Mouse (Mus musculus) kidney, postnatal 36 days (tissue): ENCODE results near the gene Rdh9.
"Not testable (repeated sequence)": the region's sequence is repeated elsewhere in the genome, so short reads cannot be mapped to it uniquely, and the experiment has no call there.

Experiments
- DNase-seq, 2 experiments: peaks; one replicate each; pipeline ENCODE4 v3.0.0; 2021 to 2022; ENCODE audit warnings: mixed read lengths in 2 of 2

The Rdh9 gene

DNA sequence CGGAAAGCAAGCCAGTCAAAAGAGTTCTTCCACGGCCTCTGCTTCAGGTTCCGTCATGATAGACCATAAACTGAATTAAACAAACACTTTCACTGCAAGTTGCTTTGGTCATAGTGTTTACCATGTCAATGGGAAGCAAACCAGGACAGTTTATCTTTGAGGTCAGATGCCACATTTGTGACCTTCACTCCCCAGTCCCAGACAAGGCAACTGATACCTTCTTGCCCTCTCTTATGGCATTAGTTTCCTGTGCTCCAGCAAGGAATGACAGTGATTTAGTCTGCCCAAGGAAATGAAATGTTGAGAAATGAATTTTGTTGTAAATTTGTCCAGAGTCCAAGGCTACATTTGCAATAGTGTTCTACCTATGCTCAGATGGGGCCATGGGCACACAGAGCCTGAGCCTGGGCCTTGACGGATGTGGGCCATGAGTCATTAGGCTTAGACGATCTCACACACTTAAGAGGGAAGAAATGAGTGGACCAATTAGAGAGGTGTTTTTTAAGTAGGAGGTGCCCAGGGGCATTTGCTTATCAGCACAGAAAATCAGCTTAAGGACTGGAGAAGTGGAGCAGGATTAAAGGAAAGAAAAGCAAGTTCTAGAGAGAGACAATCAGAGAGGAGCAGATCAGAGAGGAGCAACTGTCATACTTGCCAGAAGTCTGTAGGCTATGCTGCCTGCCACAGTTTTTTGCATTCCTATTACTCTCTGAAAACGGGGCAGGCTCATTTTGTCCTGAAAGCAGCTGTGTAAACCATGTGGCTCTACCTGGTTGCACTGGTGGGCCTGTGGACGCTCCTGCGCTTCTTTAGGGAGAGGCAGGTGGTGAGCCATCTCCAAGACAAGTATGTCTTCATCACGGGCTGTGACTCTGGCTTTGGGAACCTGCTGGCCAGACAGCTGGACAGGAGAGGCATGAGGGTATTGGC lies 16.7 kb upstream of the Rdh9 start, which contains the start of the genes Rdh1 and Rdh16f1:
Gene Rdh1, plus strand, starts transcription at position 541 of the 930 bp plus-strand sequence.
Gene Rdh16f1, plus strand, starts transcription at position 607 of the 930 bp plus-strand sequence.
- no peak for DNase-seq

GRCm38 (mm10) chr10:127762926-127763325 lies 13.3 kb upstream of the Rdh9 start:
- DNase-seq, result not testable (repeated sequence)

DNA sequence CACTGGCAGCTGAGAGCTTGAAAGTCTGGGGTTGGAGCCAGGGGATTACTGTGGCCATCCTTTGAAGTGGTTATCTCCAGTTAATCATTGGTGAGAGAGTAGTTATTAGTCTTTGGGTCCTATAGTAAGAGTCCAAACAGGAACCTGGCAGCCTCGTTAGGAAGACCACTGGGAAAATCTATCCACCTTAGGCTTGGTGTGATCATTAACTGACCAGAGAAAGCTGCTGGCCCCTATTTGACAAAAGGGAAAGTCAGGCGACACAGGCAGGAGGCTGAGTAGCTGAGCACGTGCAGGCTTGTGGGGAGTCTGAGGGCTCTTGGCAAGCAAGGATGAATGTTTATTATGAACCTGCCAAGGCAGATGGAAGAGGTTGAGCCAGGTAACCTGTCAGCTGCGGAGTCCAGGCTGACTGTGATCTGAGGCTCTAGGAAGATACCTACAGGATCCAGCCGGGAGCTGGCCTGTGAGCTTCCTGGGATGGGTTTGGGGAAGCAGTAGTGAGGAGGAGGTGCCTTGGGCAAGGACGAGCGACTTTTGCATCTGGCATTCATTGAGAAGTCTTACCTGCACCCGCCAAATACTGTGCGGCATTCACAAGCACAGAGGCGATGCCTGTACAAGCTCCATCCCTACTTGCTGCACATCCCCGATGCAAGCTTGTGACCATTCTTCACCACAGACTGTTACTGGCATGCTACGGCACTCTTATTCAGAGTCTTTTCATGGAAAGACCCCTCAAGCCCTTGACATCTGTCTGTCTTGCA lies 12.1 kb upstream of the Rdh9 start:
- peak; percentile 70 to 85 for DNase-seq

DNA sequence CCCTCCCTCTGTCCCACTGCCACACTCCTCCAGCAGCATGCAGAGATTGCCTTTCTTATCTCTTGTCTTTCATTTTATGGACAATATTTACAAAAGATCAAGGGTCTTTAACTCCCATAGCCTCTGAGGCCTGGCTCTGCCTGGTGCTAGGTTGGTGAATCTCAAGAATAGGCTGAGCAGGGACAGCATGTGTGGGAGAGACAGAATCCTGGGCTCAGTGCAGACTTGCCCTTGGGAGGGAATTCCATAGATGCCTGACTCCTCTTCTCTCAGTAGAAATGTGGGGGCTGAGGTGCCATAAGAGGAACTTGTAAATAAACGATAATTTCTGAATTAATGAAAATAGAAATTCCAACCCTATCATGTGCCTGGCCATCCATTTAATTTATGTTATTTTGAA lies 9.6 kb upstream of the Rdh9 start:
- DNase-seq, result no peak

DNA sequence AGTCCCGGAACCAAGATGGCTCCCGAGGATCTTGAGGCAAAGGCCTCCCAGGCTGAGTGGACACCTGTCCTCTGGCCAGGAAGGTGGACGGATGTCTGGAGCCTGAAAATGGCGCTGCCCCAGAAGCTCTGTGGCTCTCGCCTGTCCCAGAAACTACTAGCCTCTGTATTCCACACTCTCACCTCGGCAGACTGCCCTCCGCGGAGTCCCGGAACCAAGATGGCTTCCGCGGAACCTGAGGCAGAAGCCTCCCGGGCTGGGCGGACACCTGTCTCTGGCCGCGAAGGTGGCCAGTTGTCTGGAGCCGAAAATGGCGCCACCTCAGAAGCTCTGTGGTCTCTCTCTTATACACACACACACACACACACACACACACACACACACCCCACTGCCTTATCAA lies 6.1 kb downstream of the Rdh9 start:
- not testable (repeated sequence) for DNase-seq

GRCm38 (mm10) chr10:127785411-127785810 lies 9.2 kb downstream of the Rdh9 start:
- peak in 1 of 2 experiments; percentile 36 for DNase-seq

GRCm38 (mm10) chr10:127799295-127799694 lies 23.1 kb downstream of the Rdh9 start:
- peak; percentile 63 to 86 for DNase-seq

GRCm38 (mm10) chr10:127800891-127801290 lies 24.7 kb downstream of the Rdh9 start, which contains the start of gene Rdh16:
TSS of gene Rdh16 (plus strand) at chr10:127801152.
- DNase-seq, result peak; percentile 71 to 74

- DNase-seq, result peak; percentile 33 to 42
Measured at GRCm38 (mm10) chr10:127801612-127802011, 25.4 kb downstream of the Rdh9 start.

DNA sequence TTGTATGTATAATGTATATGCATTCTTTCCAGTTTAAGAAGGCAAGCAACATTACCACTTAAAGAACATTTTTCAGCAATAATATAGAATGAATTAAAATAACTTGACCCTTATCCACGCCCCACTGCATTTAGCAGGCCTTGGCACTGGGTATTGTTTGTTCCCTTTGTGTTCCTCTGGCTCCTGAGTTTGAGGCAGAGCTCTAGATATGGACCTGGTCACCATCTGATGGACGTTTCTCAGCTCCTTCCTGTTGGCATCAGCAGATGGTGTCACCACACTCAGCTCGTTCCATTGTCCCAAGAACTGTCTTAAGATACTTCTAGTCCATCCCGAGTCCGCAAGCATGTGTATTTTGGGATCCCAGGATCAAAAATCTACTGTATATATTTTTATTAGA lies 26.1 kb downstream of the Rdh9 start:
- no peak for DNase-seq

- DNase-seq, result peak; percentile 70 to 73
Measured at GRCm38 (mm10) chr10:127804416-127804815, 28.2 kb downstream of the Rdh9 start.

DNA sequence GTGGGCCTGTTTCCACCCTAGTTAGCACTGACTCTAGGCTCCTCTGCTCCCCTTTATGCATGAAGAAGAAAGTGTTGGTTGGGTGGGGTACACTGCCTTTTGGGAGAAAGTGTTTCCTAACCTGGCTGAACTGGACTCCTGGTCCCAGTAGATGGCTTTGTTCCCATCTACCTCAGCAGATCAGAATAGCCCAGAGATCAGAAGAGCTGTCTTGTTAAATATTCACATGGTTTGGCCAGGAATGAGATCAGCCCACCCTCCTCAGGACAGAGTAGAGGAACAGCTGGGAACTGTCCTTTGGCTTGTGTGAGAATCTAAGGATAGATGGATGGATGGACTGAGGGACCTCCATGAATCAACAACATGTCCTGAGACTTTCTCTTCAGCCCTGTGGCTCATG lies 39.7 kb downstream of the Rdh9 start:
- peak; percentile 30 to 61 for DNase-seq

- DNase-seq, result peak in 1 of 2 experiments; percentile 56
Measured at GRCm38 (mm10) chr10:127817268-127817910, 41.2 kb downstream of the Rdh9 start.

DNA sequence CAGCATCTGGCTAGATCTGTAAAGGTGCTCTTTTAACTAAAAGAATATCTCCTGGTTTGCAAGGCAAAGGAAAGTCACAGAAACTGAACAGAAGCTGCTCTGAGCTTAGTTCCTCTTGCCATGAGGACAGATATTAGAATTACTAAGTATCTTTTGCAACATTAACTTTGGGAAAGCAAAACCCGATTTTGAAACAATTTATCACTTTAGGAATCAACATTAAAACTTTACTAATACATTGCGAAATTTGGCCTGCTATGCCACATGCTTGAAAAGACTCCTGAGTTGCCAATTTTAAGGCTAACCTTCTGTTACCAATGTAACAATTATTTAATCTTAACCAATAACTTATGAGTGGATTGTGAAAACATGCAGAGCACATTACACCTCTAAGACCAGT lies 45.6 kb downstream of the Rdh9 start:
- not testable (repeated sequence) for DNase-seq

DNA sequence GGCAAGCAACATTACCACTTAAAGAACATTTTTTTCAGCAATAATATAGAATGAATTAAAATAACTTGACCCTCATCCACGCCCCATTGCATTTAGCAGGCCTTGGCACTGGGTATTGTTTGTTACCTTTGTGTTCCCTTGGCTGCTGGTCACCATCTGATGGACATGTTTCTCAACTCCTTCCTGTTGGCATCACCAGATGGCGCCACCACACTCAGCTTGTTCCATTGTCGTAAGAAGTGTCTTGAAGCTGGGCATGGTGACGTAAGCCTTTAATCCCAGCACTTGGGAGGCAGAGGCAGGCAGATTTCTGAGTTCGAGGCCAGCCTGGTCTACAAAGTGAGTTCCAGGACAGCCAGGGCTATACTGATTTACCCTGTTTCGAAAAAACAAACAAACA lies 49.2 kb downstream of the Rdh9 start:
- DNase-seq, result peak; percentile 53 to 74

DNA sequence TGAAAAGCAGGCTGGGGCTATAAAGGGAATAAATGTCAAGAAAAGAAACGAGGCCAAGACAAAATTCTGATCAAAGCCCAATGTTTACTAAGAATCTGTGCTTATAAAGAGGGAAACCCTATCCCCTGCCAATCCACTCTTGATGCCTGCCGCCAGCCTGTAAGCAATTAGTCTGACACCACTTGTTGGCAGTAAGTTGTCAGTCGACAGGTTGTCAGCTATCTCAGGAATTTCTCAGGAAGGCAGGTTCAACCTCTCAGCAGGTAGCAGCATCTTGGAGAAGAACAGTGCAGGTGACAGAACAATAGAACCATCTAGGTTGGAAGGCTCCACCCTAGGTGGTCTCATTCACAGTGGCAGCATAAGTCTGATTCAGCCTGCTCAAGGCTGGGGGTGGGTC lies 52.9 kb downstream of the Rdh9 start:
- no peak for DNase-seq

DNA sequence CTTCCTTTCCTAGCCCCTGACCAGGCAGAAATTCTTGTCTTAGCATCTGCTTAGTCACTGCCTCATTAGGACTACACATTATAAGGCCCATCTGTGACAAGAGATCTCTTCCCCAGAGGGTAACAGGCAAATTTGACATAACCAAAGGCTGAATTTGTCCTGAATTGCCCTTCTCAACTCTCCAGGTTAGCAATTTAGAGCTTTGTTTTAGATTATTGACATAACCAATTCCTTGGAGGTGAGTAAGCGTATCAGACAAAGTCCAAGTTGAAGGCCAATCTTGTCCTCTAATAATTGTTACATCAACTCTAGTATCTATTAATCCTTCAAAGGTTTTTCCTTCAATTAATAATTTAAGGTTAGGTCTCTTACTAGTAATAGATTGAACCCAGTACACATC lies 58.0 kb downstream of the Rdh9 start:
- peak in 1 of 2 experiments; percentile 54 for DNase-seq

DNA sequence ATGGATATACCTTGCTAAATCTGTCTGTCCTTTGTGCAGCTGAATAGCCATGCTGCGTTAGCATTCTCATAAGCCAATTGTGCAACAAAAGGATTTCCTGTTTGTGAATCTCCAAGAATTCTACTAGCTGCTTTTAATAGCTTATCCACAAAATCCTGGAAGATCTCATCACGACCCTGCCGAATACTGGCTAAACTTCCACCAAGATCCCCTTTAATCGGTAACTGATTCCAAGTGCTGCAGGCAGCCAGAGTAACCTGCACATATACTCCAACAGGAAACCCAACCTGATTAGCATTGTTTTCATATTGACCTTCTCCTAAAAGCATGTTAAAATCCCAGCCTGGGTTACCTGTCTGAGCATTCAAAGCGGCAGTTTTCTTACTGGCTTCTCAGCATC lies 59.1 kb downstream of the Rdh9 start:
- peak; percentile 49 to 81 for DNase-seq

GRCm38 (mm10) chr10:127837793-127838192 lies 61.6 kb downstream of the Rdh9 start:
- DNase-seq, result peak; percentile 78 to 80

DNA sequence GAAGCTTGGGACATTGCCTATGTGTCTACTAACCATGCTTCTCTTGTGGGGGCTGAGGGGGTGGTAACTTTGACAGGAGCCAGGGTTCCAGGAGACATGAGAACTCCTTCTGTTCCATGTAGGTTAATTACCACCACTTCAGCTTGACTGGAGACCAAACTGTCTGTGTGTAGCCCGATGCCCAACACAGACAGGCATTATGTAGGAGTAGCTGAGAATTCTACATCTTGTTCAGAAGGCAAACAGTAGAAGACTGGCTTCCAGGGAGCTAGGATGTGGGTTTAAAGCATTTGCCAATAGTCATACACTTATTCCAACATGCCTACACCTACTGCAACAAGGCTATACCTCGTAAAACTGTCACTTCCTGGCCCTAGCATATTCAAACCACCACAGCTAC lies 62.4 kb downstream of the Rdh9 start:
- no peak for DNase-seq

- no peak for DNase-seq
Measured at GRCm38 (mm10) chr10:127840776-127841175, 64.6 kb downstream of the Rdh9 start.
